11 mouse cellular contexts compared by ENCODE assay signal in genomic region chr3:51977654-51978352, GRCm38 (mm10).
A peak's percentile ranks its signal among the peaks of the same experiment; 100 is the strongest.
DNase-seq lines count a peak whose midpoint lies in the region; ATAC-seq and TF ChIP-seq lines count a peak whose summit lies in the region.
"Had no signal": no experiment of that assay in that cellular context is flagged by ENCODE, and none has a peak within 500 bp of the region (broad histone marks: within the 10 kb centered on the region; RNA-seq: fewer than 3 reads in every experiment).

No protein-coding gene starts in this region.

- no peaks in the 10 kb centered on the region for H3K27me3 ChIP-seq in forebrain, postnatal 0 days (ENCODE audit: insufficient read depth, low read length)
- H3K27me3 ChIP-seq in forebrain, embryonic 11.5 days (ENCODE audit: control insufficient read depth, insufficient read depth, low read length): no peaks in the 10 kb centered on the region
- H3K27me3 ChIP-seq in midbrain, embryonic 12.5 days: no peaks in the 10 kb centered on the region
- no peaks in the 10 kb centered on the region for H3K27me3 ChIP-seq in midbrain, embryonic 13.5 days
- H3K27me3 ChIP-seq in liver, embryonic 14.5 days (ENCODE audit: control insufficient read depth, insufficient read depth, low read length): no peaks in the 10 kb centered on the region
- no peaks in the 10 kb centered on the region for H3K27me3 ChIP-seq in stomach, postnatal 0 days (ENCODE audit: control insufficient read depth, insufficient read depth, low read length)
- H3K27me3 ChIP-seq: limb, embryonic 15.5 days had no signal

- no peak for TF ChIP-seq EP300 in liver, embryonic 14.5 days (IDR thresholded peaks at IDR 0.05; ENCODE audit: low read depth)
- no peak for TF ChIP-seq EP300 in stomach, postnatal 0 days (optimal IDR thresholded peaks at IDR 0.05)

- no peak overlapping the region for H3K4me2 ChIP-seq in forebrain, postnatal 0 days (ENCODE audit: low read depth)
- no peak overlapping the region for H3K4me2 ChIP-seq in forebrain, embryonic 11.5 days (ENCODE audit: low read depth, low read length, severe bottlenecking)
- no peak overlapping the region for H3K4me2 ChIP-seq in midbrain, embryonic 12.5 days (replicated peaks)
- H3K4me2 ChIP-seq in midbrain, embryonic 13.5 days (replicated peaks): no peak overlapping the region
- no peak overlapping the region for H3K4me2 ChIP-seq in liver, embryonic 14.5 days (ENCODE audit: low read depth)
- no peak overlapping the region for H3K4me2 ChIP-seq in stomach, postnatal 0 days (replicated peaks; ENCODE audit: low read depth)
- H3K4me2 ChIP-seq: limb, embryonic 15.5 days had no signal

- no peaks in the 10 kb centered on the region for H3K4me1 ChIP-seq in forebrain, postnatal 0 days (ENCODE audit: insufficient read depth)
- no peaks in the 10 kb centered on the region for H3K4me1 ChIP-seq in forebrain, embryonic 11.5 days (replicated peaks; ENCODE audit: control insufficient read depth, insufficient read depth, low read length)
- H3K4me1 ChIP-seq in midbrain, embryonic 12.5 days: peaks cover 5% of the 10 kb centered on the region; the same call in 1 of the 2 replicates
- H3K4me1 ChIP-seq in midbrain, embryonic 13.5 days (replicated peaks): peaks cover 6% of the 10 kb centered on the region; the same call in 1 of the 2 replicates
- H3K4me1 ChIP-seq in liver, embryonic 14.5 days (replicated peaks; ENCODE audit: control insufficient read depth in 2 of 2, insufficient read depth in 2 of 2, low read length in 1 of 2): peaks cover 0 to 3% of the 10 kb centered on the region in 2 experiments; a peak in 1 of 4 replicates
- H3K4me1 ChIP-seq in stomach, postnatal 0 days (replicated peaks; ENCODE audit: control insufficient read depth, insufficient read depth): no peaks in the 10 kb centered on the region
- H3K4me1 ChIP-seq: limb, embryonic 15.5 days had no signal

- no peak overlapping the region for H3K4me3 ChIP-seq in forebrain, postnatal 0 days (ENCODE audit: low read depth, low read length)
- no peak overlapping the region for H3K4me3 ChIP-seq in forebrain, embryonic 11.5 days (ENCODE audit: low read depth, low read length)
- no peak overlapping the region for H3K4me3 ChIP-seq in midbrain, embryonic 12.5 days
- no peak overlapping the region for H3K4me3 ChIP-seq in midbrain, embryonic 13.5 days (replicated peaks)
- no peak overlapping the region for H3K4me3 ChIP-seq in liver, embryonic 14.5 days (ENCODE audit: insufficient read depth in 1 of 2, low read depth in 2 of 2, low read length in 2 of 2)
- H3K4me3 ChIP-seq in stomach, postnatal 0 days (ENCODE audit: low read depth, low read length): no peak overlapping the region
- no peak overlapping the region for H3K4me3 ChIP-seq in layer of hippocampus, adult 2 months
- H3K4me3 ChIP-seq: limb, embryonic 15.5 days had no signal

- ATAC-seq in forebrain, postnatal 0 days: no peak
- no peak for ATAC-seq in forebrain, embryonic 11.5 days (replicated peaks; ENCODE audit: low FRiP score)
- no peak for ATAC-seq in midbrain, embryonic 12.5 days (ENCODE audit: low FRiP score, low read depth)
- ATAC-seq in midbrain, embryonic 13.5 days: no peak
- peak; percentile 60 for ATAC-seq in liver, embryonic 14.5 days (ENCODE audit: insufficient read depth)
- peak; percentile 93 for ATAC-seq in stomach, postnatal 0 days (ENCODE audit: low FRiP score, low TSS enrichment)
- ATAC-seq: hindbrain, embryonic 16.5 days had no signal

- no peak for DNase-seq in forebrain, postnatal 0 days
- no peak for DNase-seq in forebrain, embryonic 11.5 days (ENCODE audit: low spot score)
- DNase-seq in liver, embryonic 14.5 days (ENCODE audit: low read depth in 3 of 3, low spot score in 3 of 3): peak in 2 of 3 experiments; percentile 15 to 26
- peak; percentile 66 for DNase-seq in stomach, postnatal 0 days (ENCODE audit: low spot score)
- no peak for DNase-seq in adrenal gland, postnatal 25 days
- no peak for DNase-seq in layer of hippocampus, adult 2 months (ENCODE audit: low spot score in 2 of 2)
- DNase-seq: adrenal gland, postnatal 10 days had no signal

- H3K9ac ChIP-seq in forebrain, postnatal 0 days: no peak overlapping the region
- no peak overlapping the region for H3K9ac ChIP-seq in forebrain, embryonic 11.5 days (ENCODE audit: low read length)
- no peak overlapping the region for H3K9ac ChIP-seq in midbrain, embryonic 12.5 days (replicated peaks)
- no peak overlapping the region for H3K9ac ChIP-seq in midbrain, embryonic 13.5 days (replicated peaks)
- H3K9ac ChIP-seq in liver, embryonic 14.5 days (replicated peaks): no peak overlapping the region
- no peak overlapping the region for H3K9ac ChIP-seq in stomach, postnatal 0 days (ENCODE audit: low read length)
- H3K9ac ChIP-seq: limb, embryonic 15.5 days had no signal

- H3K27ac ChIP-seq in forebrain, postnatal 0 days (ENCODE audit: low read depth, low read length): 0 out of 2 replicates have a peak overlapping the region, but pooled peaks have one; percentile 1
- H3K27ac ChIP-seq in forebrain, embryonic 11.5 days (ENCODE audit: low read depth, low read length): no peak overlapping the region
- peak overlapping the region; percentile 15; the same call in 1 of the 2 replicates for H3K27ac ChIP-seq in midbrain, embryonic 12.5 days (replicated peaks)
- H3K27ac ChIP-seq in midbrain, embryonic 13.5 days: no peak overlapping the region
- no peak overlapping the region for H3K27ac ChIP-seq in liver, embryonic 14.5 days
- peak overlapping the region; percentile 26; the same call in 1 of the 2 replicates for H3K27ac ChIP-seq in stomach, postnatal 0 days (replicated peaks)
- no peak overlapping the region for H3K27ac ChIP-seq in layer of hippocampus, adult 2 months
- H3K27ac ChIP-seq: limb, embryonic 15.5 days had no signal

- WGBS in forebrain, postnatal 0 days: 62% methylated on average over 8 of the region's 8 CpGs
- WGBS in forebrain, embryonic 11.5 days: 50% methylated on average over 8 of the region's 8 CpGs
- WGBS in midbrain, embryonic 12.5 days: 47% methylated on average over 8 of the region's 8 CpGs
- WGBS in midbrain, embryonic 13.5 days: 41% methylated on average over 8 of the region's 8 CpGs
- 66% methylated on average over 8 of the region's 8 CpGs for WGBS in liver, embryonic 14.5 days (ENCODE audit: insufficient replicate concordance)
- 52% methylated on average over 8 of the region's 8 CpGs for WGBS in stomach, postnatal 0 days

- H3K36me3 ChIP-seq in forebrain, postnatal 0 days (ENCODE audit: insufficient read depth): no peaks in the 10 kb centered on the region
- no peaks in the 10 kb centered on the region for H3K36me3 ChIP-seq in forebrain, embryonic 11.5 days (ENCODE audit: control insufficient read depth, insufficient read depth, low read length)
- H3K36me3 ChIP-seq in midbrain, embryonic 12.5 days: no peaks in the 10 kb centered on the region
- H3K36me3 ChIP-seq in midbrain, embryonic 13.5 days: peaks cover 4% of the 10 kb centered on the region; the same call in 1 of the 2 replicates
- no peaks in the 10 kb centered on the region for H3K36me3 ChIP-seq in liver, embryonic 14.5 days (replicated peaks; ENCODE audit: control insufficient read depth, insufficient read depth, low read depth)
- H3K36me3 ChIP-seq in stomach, postnatal 0 days (ENCODE audit: control insufficient read depth, insufficient read depth, low read length): no peaks in the 10 kb centered on the region
- H3K36me3 ChIP-seq: limb, embryonic 15.5 days had no signal

- no peaks in the 10 kb centered on the region for H3K9me3 ChIP-seq in forebrain, postnatal 0 days (ENCODE audit: low read length)
- no peaks in the 10 kb centered on the region for H3K9me3 ChIP-seq in forebrain, embryonic 11.5 days (ENCODE audit: control insufficient read depth, low read length)
- H3K9me3 ChIP-seq in midbrain, embryonic 12.5 days: no peaks in the 10 kb centered on the region
- H3K9me3 ChIP-seq in midbrain, embryonic 13.5 days: no peaks in the 10 kb centered on the region
- no peaks in the 10 kb centered on the region for H3K9me3 ChIP-seq in liver, embryonic 14.5 days (ENCODE audit: control insufficient read depth, low read length)
- no peaks in the 10 kb centered on the region for H3K9me3 ChIP-seq in stomach, postnatal 0 days (ENCODE audit: control insufficient read depth, low read length)
- H3K9me3 ChIP-seq: limb, embryonic 15.5 days had no signal

- no peak for TF ChIP-seq CTCF in forebrain, postnatal 0 days (IDR thresholded peaks at IDR 0.05; ENCODE audit: low read depth)
- no peak for TF ChIP-seq CTCF in liver, embryonic 14.5 days (IDR thresholded peaks at IDR 0.05; ENCODE audit: low read depth)
- TF ChIP-seq CTCF in stomach, postnatal 0 days (IDR thresholded peaks at IDR 0.05; ENCODE audit: low read depth): no peak
- no peak for TF ChIP-seq CTCF in layer of hippocampus, adult 2 months (conservative IDR thresholded peaks at IDR 0.05)

Comparison
In these comparisons a context has a peak if more than half of its experiments do, and no peak if none do; other contexts are left out.
1. H3K27ac ChIP-seq: peak in forebrain, postnatal 0 days (single experiment), midbrain, embryonic 12.5 days (single experiment) and stomach, postnatal 0 days (single experiment); none in forebrain, embryonic 11.5 days (single experiment), midbrain, embryonic 13.5 days (single experiment), liver, embryonic 14.5 days (single experiment) and layer of hippocampus, adult 2 months (single experiment).
2. ATAC-seq: peak in liver, embryonic 14.5 days (single experiment) and stomach, postnatal 0 days (single experiment); none in forebrain, postnatal 0 days (single experiment), forebrain, embryonic 11.5 days (single experiment), midbrain, embryonic 12.5 days (single experiment) and midbrain, embryonic 13.5 days (single experiment).
3. DNase-seq: peak in liver, embryonic 14.5 days (2 of 3) and stomach, postnatal 0 days (single experiment); none in forebrain, postnatal 0 days (single experiment), forebrain, embryonic 11.5 days (single experiment), adrenal gland, postnatal 25 days (single experiment) and layer of hippocampus, adult 2 months (0 of 2).